Mouse (Mus musculus): ENCODE data around the gene Slc4a4.

DNA sequence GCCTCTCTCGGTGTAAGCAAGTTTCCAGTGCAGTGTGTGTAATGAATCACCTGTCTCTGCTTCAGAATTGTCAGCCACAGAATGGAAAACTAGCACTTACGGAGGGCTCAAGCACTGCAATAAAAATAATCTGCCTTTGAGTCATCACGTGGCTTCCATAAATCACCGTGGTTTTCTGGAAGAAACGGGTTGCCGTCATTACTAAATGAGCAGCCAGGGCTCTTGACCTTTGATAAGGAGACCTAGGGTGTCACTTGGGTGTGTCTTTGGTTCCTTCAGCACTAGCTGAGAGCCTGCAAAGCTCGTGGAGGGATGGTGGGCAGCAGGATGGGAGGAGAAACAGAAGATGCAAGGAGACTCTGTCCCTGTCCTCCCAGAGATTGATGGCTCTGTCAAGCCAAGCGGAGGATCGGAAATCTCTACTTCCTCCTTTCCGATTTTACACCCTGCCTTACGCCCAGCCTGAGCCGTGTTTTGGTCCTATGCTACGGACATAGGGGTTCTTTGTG is 260.7 kb downstream of the Slc4a4 start:
- TF ChIP-seq CTCF (IDR thresholded peaks at IDR 0.05; ENCODE audit: low read depth, low read length) (no peak), EP300 (IDR thresholded peaks at IDR 0.05; ENCODE audit: insufficient read depth, low read depth, low read length) (no peak), POLR2A (IDR thresholded peaks at IDR 0.05; ENCODE audit: insufficient read depth, low read length) (no peak)
